Mouse (Mus musculus) E14TG2a.4 (cell line): ENCODE data around the gene 9230104L09Rik.

Experiments
- CTCF ChIP-seq: conservative IDR thresholded peaks from 2 replicates; pipeline ENCODE4 v1.5.1; 2014; ENCODE audit warnings: low read length
- NANOG ChIP-seq: IDR thresholded peaks from 2 replicates; pipeline ENCODE4 v1.6.1; 2014; ENCODE audit warnings: borderline replicate concordance, low read length, mixed read lengths
- POU5F1 ChIP-seq: IDR thresholded peaks from 2 replicates; pipeline ENCODE4 v1.6.1; 2014; ENCODE audit warnings: low read length, borderline replicate concordance

GRCm38 (mm10) chr2:148839224-148839623 is 25.6 kb downstream of the 9230104L09Rik start:
- TF ChIP-seq CTCF (no peak), POU5F1 (no peak), NANOG (no peak)
